In genomic region chr1:180812463-180813408, GRCm38 (mm10) we compare ENCODE assay signal across 8 mouse cellular contexts. TPM values are rescaled to one million over a fixed set of nuclear protein-coding genes. Genes with fewer than 3 reads are reported as not detected.
DNase-seq lines count a peak whose midpoint lies in the region; ATAC-seq and TF ChIP-seq lines count a peak whose summit lies in the region.

No protein-coding gene starts in this region.

- peak overlapping the region; percentile 96 for H3K27ac ChIP-seq in intestine, postnatal 0 days (ENCODE audit: low read depth, low read length)

- ATAC-seq in intestine, postnatal 0 days, result peak; percentile 40
- ATAC-seq in megakaryocyte-erythroid progenitor cell, adult 5-6 weeks (replicated peaks; ENCODE audit: low FRiP score, low TSS enrichment, poor library complexity, severe bottlenecking), result peak; percentile 18

- peak overlapping the region; percentile 71 for H3K4me3 ChIP-seq in intestine, postnatal 0 days (ENCODE audit: low read depth, low read length)

- 0% methylated on average over 71 of the region's 71 CpGs for WGBS in intestine, postnatal 0 days

- H3K9ac ChIP-seq in intestine, postnatal 0 days (ENCODE audit: low read depth, low read length), result peak overlapping the region; percentile 91

- H3K9me3 ChIP-seq in intestine, postnatal 0 days (ENCODE audit: control insufficient read depth), result no peaks in the 10 kb centered on the region

- intact Hi-C loops in left cerebral cortex, postnatal 36 days (cut with DNase I), result loop anchor here (1.0 to 5.0 kb wide), 2 partner anchors 35 to 38 kb away; no protein-coding TSS in a partner anchor

- peaks cover 25% of the 10 kb centered on the region for H3K36me3 ChIP-seq in intestine, postnatal 0 days (ENCODE audit: control insufficient read depth, insufficient read depth)

- TF ChIP-seq CTCF in intestine, postnatal 0 days (IDR thresholded peaks at IDR 0.05; ENCODE audit: low read depth), result no peak

- H3K4me1 ChIP-seq in intestine, postnatal 0 days (replicated peaks; ENCODE audit: control insufficient read depth, insufficient read depth, low read length), result 0 out of 2 replicates have a peak, but pooled peaks cover 4% of the 10 kb centered on the region

- no peaks in the 10 kb centered on the region for H3K27me3 ChIP-seq in intestine, postnatal 0 days (replicated peaks; ENCODE audit: control insufficient read depth, insufficient read depth, low read length)

- DNase-seq in adrenal gland, adult 2 months, result peak; percentile 86
- DNase-seq in embryo, embryonic 9.5 days (ENCODE audit: extremely low spot score), result peak; percentile 70
- DNase-seq in heart, adult 11 months, result peak; percentile 98
- DNase-seq in left cerebral cortex, postnatal 36 days (ENCODE audit: low spot score in 2 of 2), result peak; percentile 54 to 56
- peak; percentile 11 to 19 for DNase-seq in right cerebral cortex, postnatal 36 days (ENCODE audit: low spot score in 2 of 2)
- DNase-seq in c-Kit-positive CD71-positive TER-119-positive erythroid progenitor cells, embryonic 14.5 days (ENCODE audit: low spot score), result no peak

- peak overlapping the region; percentile 60 for H3K4me2 ChIP-seq in intestine, postnatal 0 days (replicated peaks; ENCODE audit: low read depth)

RNA-seq across cellular contexts. Expression of gene H3f3a, which starts 1.0 kb away (rescaled TPM):
- 100 to 1,000 TPM; 639 to 657 TPM for total RNA-seq in adrenal gland, adult 2 months (2021)
- polyA plus RNA-seq in adrenal gland, adult 2 months (2012; rRNA removed), result 103 and 113 TPM in 2 replicates
- 1,056 and 1,104 TPM in 2 replicates for polyA plus RNA-seq in intestine, postnatal 0 days (2015; fragmentation: Nextera tagmentation; extraction: Ambion mirVana)
- total RNA-seq in left cerebral cortex, postnatal 36 days (2021), result 100 to 1,000 TPM; 274 to 285 TPM
- 737 and 1,041 TPM in 2 replicates for total RNA-seq in megakaryocyte-erythroid progenitor cell, adult 5-6 weeks (2014; fragmentation: Nextera tagmentation)
- 1,518 and 1,745 TPM in 2 replicates for total RNA-seq in megakaryocyte-erythroid progenitor cell, adult 5-6 weeks (2017)

RNA-seq across cellular contexts. Expression of gene Sde2, which starts 38.2 kb away (rescaled TPM):
- total RNA-seq in adrenal gland, adult 2 months (2021), result 10 to 100 TPM; 19.6 to 21.3 TPM
- polyA plus RNA-seq in adrenal gland, adult 2 months (2012; rRNA removed), result 3.2 and 4.7 TPM in 2 replicates
- 13.3 and 16.7 TPM in 2 replicates for polyA plus RNA-seq in intestine, postnatal 0 days (2015; fragmentation: Nextera tagmentation; extraction: Ambion mirVana)
- total RNA-seq in left cerebral cortex, postnatal 36 days (2021), result 10 to 100 TPM; 20.3 to 21.9 TPM
- total RNA-seq in megakaryocyte-erythroid progenitor cell, adult 5-6 weeks (2014; fragmentation: Nextera tagmentation), result 22.0 and 23.2 TPM in 2 replicates
- total RNA-seq in megakaryocyte-erythroid progenitor cell, adult 5-6 weeks (2017), result 37.6 and 45.7 TPM in 2 replicates
